Mouse (Mus musculus): ENCODE data around the gene Sult2a2.

DNA sequence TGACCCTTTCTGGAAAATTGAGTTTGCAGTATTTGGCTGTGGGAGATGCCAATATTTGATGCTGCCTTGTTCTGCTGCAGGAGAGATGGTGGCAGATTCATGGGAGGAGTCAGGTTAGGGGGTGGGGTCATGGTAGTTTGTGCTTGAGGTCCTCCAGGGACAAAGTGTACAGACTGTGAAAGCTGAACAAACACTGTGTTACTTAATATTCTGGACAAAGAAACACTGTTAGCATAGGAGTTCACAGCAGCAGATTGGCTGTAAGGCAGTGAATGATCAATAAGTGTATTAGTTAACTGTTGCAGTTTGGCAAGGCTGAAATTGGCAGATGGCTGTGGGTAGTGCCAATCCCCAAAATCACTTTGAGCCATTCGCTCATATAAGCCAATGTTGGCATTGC, 80.6 kb downstream of the Sult2a2 start:
- TF ChIP-seq POLR2A (IDR thresholded peaks at IDR 0.05; ENCODE audit: borderline replicate concordance, extremely low read depth, insufficient read depth, insufficient read length, poor library complexity, severe bottlenecking) (no peak), CTCF (IDR thresholded peaks at IDR 0.05; ENCODE audit: borderline replicate concordance, extremely low read depth, insufficient read depth, insufficient read length) (no peak)

Data from brain, embryonic 14.5 days (tissue).